Mouse (Mus musculus) stomach, postnatal 0 days (tissue): ENCODE data around the gene Lrrc36. TPM values are rescaled to one million over a fixed set of nuclear protein-coding genes. Genes with fewer than 3 reads are reported as not detected.

Source experiments
- ATAC-seq: fragments of 200-750 bp; cut with Nextera tagmentation; 2 replicates; pipeline ENCODE4 v1.8.0; 2017; ENCODE audit not compliant: low FRiP score, low TSS enrichment
- DNase-seq: peaks from one replicate; pipeline ENCODE4 v3.0.0-alpha.2; 2016; ENCODE audit warnings: low spot score
- H3K27ac ChIP-seq: fragments of 300-500 bp; sonication (generic); replicated peaks from 2 replicates; pipeline ENCODE4 v1.5.1; 2014; ENCODE audit warnings: mild to moderate bottlenecking, control low read depth
- H3K27me3 ChIP-seq: fragments of 300-500 bp; sonication (generic); 2 replicates; pipeline ENCODE4 v1.6.1; 2014; ENCODE audit warnings: low read length; ENCODE audit not compliant: control insufficient read depth, insufficient read depth
- H3K36me3 ChIP-seq: fragments of 300-500 bp; sonication (generic); 2 replicates; pipeline ENCODE4 v1.6.1; 2014; ENCODE audit warnings: low read length, mixed read lengths; ENCODE audit not compliant: control insufficient read depth, insufficient read depth
- H3K4me1 ChIP-seq: fragments of 300-500 bp; sonication (generic); replicated peaks from 2 replicates; pipeline ENCODE4 v1.6.1; 2014; ENCODE audit warnings: antibody characterized with exemption; ENCODE audit not compliant: control insufficient read depth, insufficient read depth
- H3K4me2 ChIP-seq: fragments of 300-500 bp; sonication (generic); replicated peaks from 2 replicates; pipeline ENCODE4 v1.6.1; 2014; ENCODE audit warnings: low read depth, mild to moderate bottlenecking, control low read depth, moderate library complexity
- H3K4me3 ChIP-seq: fragments of 300-500 bp; sonication (generic); 2 replicates; pipeline ENCODE4 v1.5.1; 2014; ENCODE audit warnings: low read depth, low read length, control low read depth
- H3K9ac ChIP-seq: fragments of 300-500 bp; sonication (generic); 2 replicates; pipeline ENCODE4 v1.6.1; 2014; ENCODE audit warnings: mild to moderate bottlenecking, low read length, control low read depth, mixed read lengths
- H3K9me3 ChIP-seq: fragments of 300-500 bp; sonication (generic); 2 replicates; pipeline ENCODE4 v1.6.1; 2016; ENCODE audit warnings: low read length; ENCODE audit not compliant: control insufficient read depth
- CTCF ChIP-seq: IDR thresholded peaks from 2 replicates; pipeline ENCODE4 v1.5.1; 2016; ENCODE audit warnings: antibody characterized with exemption, low read depth, mild to moderate bottlenecking, moderate library complexity
- EP300 ChIP-seq: optimal IDR thresholded peaks from 2 replicates; pipeline ENCODE3; 2016; ENCODE audit warnings: antibody characterized with exemption
- WGBS: fragments of 180-500 bp; shearing (Covaris S2); extraction: QIAGEN DNeasy Blood & Tissue Kit; methylation state at CpG from one replicate; pipeline ENCODE4 v1.1.7; 2014; 5-methylcytosine and 5-hydroxymethylcytosine counted together
- polyA plus RNA-seq: library from polyadenylated mRNA; unstranded; fragments of >200 nt; fragmentation: Nextera tagmentation; extraction: Ambion mirVana; gene quantifications from 2 replicates; pipeline ENCODE4 v1.2.1, GENCODE M21; 2015

The Lrrc36 gene
- polyA plus RNA-seq, 1 experiment from 2014 or later: 0.08 TPM

DNA sequence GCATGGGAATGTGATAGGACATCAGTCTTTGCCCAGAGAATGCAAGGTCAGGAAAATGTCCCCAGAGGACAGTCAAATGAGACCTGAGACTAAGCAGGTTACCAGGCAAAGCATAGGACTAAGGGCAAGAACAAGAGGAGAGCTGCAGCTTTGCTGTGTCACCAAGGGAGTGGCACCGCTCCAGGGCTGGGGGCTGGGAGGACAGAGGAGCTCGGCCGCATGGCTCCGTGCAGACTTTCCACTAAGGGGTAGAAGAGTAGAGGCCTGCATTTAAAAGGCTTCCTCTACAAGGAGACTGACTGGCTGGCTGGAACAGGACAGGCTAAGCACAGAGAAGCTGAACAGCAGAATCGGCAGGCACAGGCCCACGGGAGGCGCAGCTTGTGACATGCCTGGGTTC lies 51.2 kb downstream of the Lrrc36 start:
- no peaks in the 10 kb centered on the region for H3K4me1 ChIP-seq
- DNase-seq: no peak
- WGBS: 54% methylated on average over 7 of the region's 7 CpGs

DNA sequence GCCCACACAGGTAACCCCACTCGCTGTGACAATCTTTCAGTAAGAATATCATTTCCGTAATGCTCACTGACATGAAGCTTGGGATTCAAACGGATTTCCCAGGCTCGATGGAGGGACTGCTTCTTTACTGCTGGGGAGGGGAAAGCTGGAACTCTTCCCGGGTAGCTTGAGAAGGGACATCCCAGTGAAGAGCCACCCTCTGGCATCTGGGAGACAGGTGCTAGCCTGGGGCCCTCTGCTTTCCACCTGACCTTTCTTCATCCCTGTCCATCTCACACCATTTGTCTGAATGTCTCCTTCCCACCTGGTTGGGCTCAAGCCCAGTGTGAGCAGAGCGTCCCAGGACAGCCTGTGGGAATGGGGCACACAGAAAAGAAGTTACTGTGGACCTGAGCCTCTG lies 52.9 kb downstream of the Lrrc36 start:
- no peak for TF ChIP-seq EP300
- no peak for TF ChIP-seq CTCF
- Histone ChIP-seq H3K4me1 (0 out of 2 replicates have a peak, but pooled peaks cover 2% of the 10 kb centered on the region), H3K9ac (no peak overlapping the region), H3K4me3 (no peak overlapping the region), H3K36me3 (peaks cover 4% of the 10 kb centered on the region; the same call in 1 of the 2 replicates), H3K27ac (no peak overlapping the region), H3K9me3 (no peaks in the 10 kb centered on the region), H3K27me3 (no peaks in the 10 kb centered on the region), H3K4me2 (no peak overlapping the region)
- WGBS: 80% methylated on average over 6 of the region's 6 CpGs
- ATAC-seq (no peak), DNase-seq (no peak)

More for the DNA sequence above, 51.2 kb downstream of the Lrrc36 start:
- no peak overlapping the region for H3K4me2 ChIP-seq
- H3K27ac ChIP-seq: no peak overlapping the region
- no peak for TF ChIP-seq CTCF
- TF ChIP-seq EP300: no peak
- H3K27me3 ChIP-seq: no peaks in the 10 kb centered on the region
- H3K9me3 ChIP-seq: no peaks in the 10 kb centered on the region
- no peak overlapping the region for H3K4me3 ChIP-seq
- ATAC-seq: no peak
- H3K36me3 ChIP-seq: peaks cover 4% of the 10 kb centered on the region; the same call in 1 of the 2 replicates
- no peak overlapping the region for H3K9ac ChIP-seq

- H3K9me3 ChIP-seq: no peaks in the 10 kb centered on the region
- H3K4me3 ChIP-seq: no peak overlapping the region
- TF ChIP-seq EP300 (no peak), CTCF (peak; percentile 28)
- 0 out of 2 replicates have a peak, but pooled peaks cover 2% of the 10 kb centered on the region for H3K4me1 ChIP-seq
- peaks cover 4% of the 10 kb centered on the region; the same call in 1 of the 2 replicates for H3K36me3 ChIP-seq
- no peaks in the 10 kb centered on the region for H3K27me3 ChIP-seq
- WGBS: 63% methylated on average over 7 of the region's 7 CpGs
- ATAC-seq: no peak
- no peak overlapping the region for H3K9ac ChIP-seq
- H3K27ac ChIP-seq: no peak overlapping the region
- no peak overlapping the region for H3K4me2 ChIP-seq
- DNase-seq: no peak
These were observed 53.4 kb downstream of the Lrrc36 start for GRCm38 (mm10) chr8:105466700-105467291.

GRCm38 (mm10) chr8:105467396-105467985 lies 54.1 kb downstream of the Lrrc36 start:
- TF ChIP-seq EP300 (no peak), CTCF (no peak)
- ATAC-seq (no peak), DNase-seq (no peak)
- Histone ChIP-seq H3K36me3 (peaks cover 4% of the 10 kb centered on the region; the same call in 1 of the 2 replicates), H3K27me3 (no peaks in the 10 kb centered on the region), H3K9ac (no peak overlapping the region), H3K4me1 (0 out of 2 replicates have a peak, but pooled peaks cover 2% of the 10 kb centered on the region), H3K4me3 (no peak overlapping the region), H3K9me3 (no peaks in the 10 kb centered on the region), H3K27ac (0 out of 2 replicates have a peak overlapping the region, but pooled peaks have one; percentile 18), H3K4me2 (no peak overlapping the region)
- WGBS: 88% methylated on average over 10 of the region's 10 CpGs

DNA sequence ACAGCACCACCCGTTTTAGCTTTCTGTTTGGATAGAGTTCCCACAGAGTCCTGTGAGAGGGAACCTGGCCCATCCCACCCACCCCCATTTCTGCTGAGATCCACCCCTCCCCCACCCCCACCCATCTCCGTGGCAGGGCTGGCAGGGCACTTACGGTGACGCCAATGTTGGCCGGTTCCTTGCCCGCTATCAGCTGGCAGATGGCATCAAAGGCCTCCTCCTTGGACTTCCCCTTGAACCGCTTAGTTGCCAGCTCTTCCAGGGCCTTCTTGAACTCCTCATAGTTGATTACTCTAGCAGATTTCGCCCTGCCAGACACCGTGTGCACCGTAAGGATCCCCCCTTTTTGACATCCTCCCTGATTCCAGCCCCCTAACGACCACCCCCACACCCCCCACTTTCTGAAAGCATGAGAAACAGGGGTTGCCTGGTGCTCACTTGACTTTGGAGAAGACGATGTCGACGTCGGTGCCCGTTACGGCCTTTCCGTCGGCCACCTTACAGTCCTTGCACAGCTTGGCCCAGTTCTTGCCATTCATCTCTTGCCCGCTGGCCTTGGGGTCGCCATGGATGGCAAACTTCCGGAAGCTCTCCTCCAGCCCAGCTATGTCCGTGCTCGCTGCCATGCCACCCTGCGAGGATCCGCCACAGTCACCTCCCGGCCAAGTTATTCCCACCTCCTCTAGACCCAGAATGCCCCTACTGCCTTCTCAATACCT lies 54.8 kb downstream of the Lrrc36 start:
- ATAC-seq (no peak), DNase-seq (no peak)
- no peaks in the 10 kb centered on the region for H3K9me3 ChIP-seq
- H3K36me3 ChIP-seq: peaks cover 4% of the 10 kb centered on the region; the same call in 1 of the 2 replicates
- H3K9ac ChIP-seq: no peak overlapping the region
- H3K4me1 ChIP-seq: 0 out of 2 replicates have a peak, but pooled peaks cover 2% of the 10 kb centered on the region
- TF ChIP-seq CTCF (no peak), EP300 (no peak)
- no peak overlapping the region for H3K4me3 ChIP-seq
- no peaks in the 10 kb centered on the region for H3K27me3 ChIP-seq
- H3K27ac ChIP-seq: no peak overlapping the region
- WGBS: 91% methylated on average over 27 of the region's 27 CpGs
- no peak overlapping the region for H3K4me2 ChIP-seq
